ENCODE assay signal across 34 mouse cellular contexts in genomic region chr2:42467804-42468203, GRCm38 (mm10).
"Had no signal": no experiment of that assay in that cellular context is flagged by ENCODE, and none has a peak within 500 bp of the region (broad histone marks: within the 10 kb centered on the region; RNA-seq: fewer than 3 reads in every experiment).

No protein-coding gene starts in this region.

- H3K9ac ChIP-seq: heart, embryonic 12.5 days; heart, embryonic 13.5 days; heart, embryonic 15.5 days; hindbrain, embryonic 12.5 days; hindbrain, embryonic 13.5 days; hindbrain, embryonic 14.5 days; hindbrain, embryonic 15.5 days; intestine, embryonic 15.5 days; kidney, embryonic 15.5 days had no signal

- H3K27me3 ChIP-seq: heart, embryonic 12.5 days; heart, embryonic 13.5 days; heart, embryonic 15.5 days; hindbrain, embryonic 12.5 days; hindbrain, embryonic 13.5 days; hindbrain, embryonic 15.5 days; intestine, embryonic 15.5 days; kidney, embryonic 15.5 days had no signal

- DNase-seq: heart, postnatal 14 days; heart, postnatal 36 days; heart, postnatal 4 days; kidney, adult 11 months; kidney, adult 18-20 months; kidney, adult 2 months; kidney, adult 8-10 months; kidney, adult 9 months; kidney, postnatal 10 days; kidney, postnatal 14 days; kidney, postnatal 25 days; kidney, postnatal 36 days; kidney, postnatal 4 days; layer of hippocampus, adult 9-11 months; layer of hippocampus, postnatal 36 days had no signal

- H3K9me3 ChIP-seq: heart, embryonic 12.5 days; heart, embryonic 13.5 days; heart, embryonic 15.5 days; hindbrain, embryonic 10.5 days; hindbrain, embryonic 12.5 days; hindbrain, embryonic 13.5 days; hindbrain, embryonic 15.5 days; intestine, embryonic 15.5 days; kidney, embryonic 15.5 days had no signal

- H3K27ac ChIP-seq: heart, embryonic 13.5 days; heart, embryonic 15.5 days; hindbrain, embryonic 10.5 days; hindbrain, embryonic 12.5 days; hindbrain, embryonic 13.5 days; hindbrain, embryonic 14.5 days; hindbrain, embryonic 15.5 days; hindbrain, postnatal 0 days; intestine, embryonic 15.5 days; kidney, embryonic 15.5 days; kidney, postnatal 0 days; layer of hippocampus, adult 2 months; left cerebral cortex, adult 2 months had no signal

- H3K4me2 ChIP-seq: heart, embryonic 11.5 days; heart, embryonic 12.5 days; heart, embryonic 13.5 days; heart, embryonic 15.5 days; hindbrain, embryonic 12.5 days; hindbrain, embryonic 13.5 days; hindbrain, embryonic 14.5 days; hindbrain, embryonic 15.5 days; intestine, embryonic 15.5 days; kidney, embryonic 15.5 days had no signal

- H3K4me1 ChIP-seq: heart, embryonic 12.5 days; heart, embryonic 13.5 days; heart, embryonic 15.5 days; hindbrain, embryonic 10.5 days; hindbrain, embryonic 12.5 days; hindbrain, embryonic 13.5 days; hindbrain, embryonic 15.5 days; intestine, embryonic 15.5 days; kidney, embryonic 15.5 days had no signal

- H3K36me3 ChIP-seq: heart, embryonic 12.5 days; heart, embryonic 13.5 days; heart, embryonic 15.5 days; hindbrain, embryonic 10.5 days; hindbrain, embryonic 12.5 days; hindbrain, embryonic 13.5 days; hindbrain, embryonic 15.5 days; intestine, embryonic 15.5 days; kidney, embryonic 15.5 days had no signal

- H3K4me3 ChIP-seq: heart, embryonic 12.5 days; heart, embryonic 13.5 days; heart, embryonic 15.5 days; hindbrain, embryonic 10.5 days; hindbrain, embryonic 12.5 days; hindbrain, embryonic 13.5 days; hindbrain, embryonic 15.5 days; intestine, embryonic 15.5 days; kidney, embryonic 15.5 days; layer of hippocampus, adult 2 months; left cerebral cortex, adult 2 months had no signal

- ATAC-seq: hindbrain, embryonic 16.5 days; hindbrain, postnatal 0 days; inflammation-experienced regulatory T-cells, adult 6 months; intestine, embryonic 15.5 days; intestine, embryonic 16.5 days; intestine, postnatal 0 days had no signal
